Comparison of ENCODE assay signal across 10 mouse cellular contexts in genomic region chr8:92856273-92856986, GRCm38 (mm10). TPM values are rescaled to one million over a fixed set of nuclear protein-coding genes. Genes with fewer than 3 reads are reported as not detected.
DNase-seq lines count a peak whose midpoint lies in the region; ATAC-seq and TF ChIP-seq lines count a peak whose summit lies in the region.
"Had no signal": no experiment of that assay in that cellular context is flagged by ENCODE, and none has a peak within 500 bp of the region (broad histone marks: within the 10 kb centered on the region; RNA-seq: fewer than 3 reads in every experiment).

No protein-coding gene starts in this region.

- no peak for DNase-seq in gastrocnemius, adult 2 months
- DNase-seq in gastrocnemius, postnatal 4 days (ENCODE audit: low spot score in 2 of 2): no peak
- no peak for DNase-seq in lung, postnatal 0 days (ENCODE audit: low spot score)
- no peak for DNase-seq in lung, postnatal 10 days
- DNase-seq in limb, embryonic 10.5 days (ENCODE audit: low spot score): no peak
- DNase-seq in left cerebral cortex, adult 18-20 months (ENCODE audit: low spot score in 2 of 2): no peak
- DNase-seq: kidney, adult 18-20 months had no signal

- peak overlapping the region; percentile 76 for H3K4me3 ChIP-seq in gastrocnemius, adult 2 months
- H3K4me3 ChIP-seq in lung, postnatal 0 days (ENCODE audit: low read depth, low read length): 0 out of 2 replicates have a peak overlapping the region, but pooled peaks have one; percentile 40
- H3K4me3 ChIP-seq in limb, embryonic 10.5 days: peak overlapping the region; percentile 86
- peak overlapping the region; percentile 65 for H3K4me3 ChIP-seq in neural tube, embryonic 15.5 days (replicated peaks)

- WGBS in lung, postnatal 0 days: 66% methylated on average over 7 of the region's 7 CpGs
- WGBS in limb, embryonic 10.5 days: 92% methylated on average over 7 of the region's 7 CpGs
- WGBS in neural tube, embryonic 15.5 days: 86% methylated on average over 7 of the region's 7 CpGs

- H3K9me3 ChIP-seq in lung, postnatal 0 days (ENCODE audit: low read length): no peaks in the 10 kb centered on the region
- H3K9me3 ChIP-seq in limb, embryonic 10.5 days (replicated peaks): no peaks in the 10 kb centered on the region
- no peaks in the 10 kb centered on the region for H3K9me3 ChIP-seq in neural tube, embryonic 15.5 days (replicated peaks)

- H3K36me3 ChIP-seq in lung, postnatal 0 days (ENCODE audit: insufficient read depth, low read length): no peaks in the 10 kb centered on the region
- peaks cover 32% of the 10 kb centered on the region for H3K36me3 ChIP-seq in limb, embryonic 10.5 days
- H3K36me3 ChIP-seq in neural tube, embryonic 15.5 days: no peaks in the 10 kb centered on the region

- TF ChIP-seq EP300 in lung, postnatal 0 days (IDR thresholded peaks at IDR 0.05): no peak

- H3K27ac ChIP-seq in gastrocnemius, adult 2 months: no peak overlapping the region
- no peak overlapping the region for H3K27ac ChIP-seq in lung, postnatal 0 days (ENCODE audit: low read length)
- H3K27ac ChIP-seq in limb, embryonic 10.5 days: peak overlapping the region; percentile 88
- no peak overlapping the region for H3K27ac ChIP-seq in neural tube, embryonic 15.5 days (replicated peaks)

- intact Hi-C loops in gastrocnemius, adult 2 months (cut with DNase I): no loop called here

- no peak for ATAC-seq in lung, postnatal 0 days
- no peak for ATAC-seq in neural tube, embryonic 15.5 days (ENCODE audit: low FRiP score)
- ATAC-seq in cerebellum, adult (ENCODE audit: insufficient number of reproducible peaks, low FRiP score, low TSS enrichment): no peak
- ATAC-seq: activated CD4-positive, CD25-positive, alpha-beta regulatory T cell, adult 4 months had no signal

- no peak for TF ChIP-seq CTCF in gastrocnemius, adult 2 months (IDR thresholded peaks at IDR 0.05)
- TF ChIP-seq CTCF in lung, postnatal 0 days (IDR thresholded peaks at IDR 0.05): no peak

- no peak overlapping the region for H3K9ac ChIP-seq in lung, postnatal 0 days (replicated peaks; ENCODE audit: low read depth)
- H3K9ac ChIP-seq in neural tube, embryonic 15.5 days (replicated peaks): no peak overlapping the region

- H3K4me1 ChIP-seq in lung, postnatal 0 days (ENCODE audit: insufficient read depth, low read depth, low read length): peaks cover 3% of the 10 kb centered on the region; the same call in 1 of the 2 replicates
- H3K4me1 ChIP-seq in limb, embryonic 10.5 days: peaks cover 27% of the 10 kb centered on the region
- H3K4me1 ChIP-seq in neural tube, embryonic 15.5 days: peaks cover 36% of the 10 kb centered on the region

- H3K4me2 ChIP-seq in lung, postnatal 0 days (replicated peaks; ENCODE audit: low read depth, low read length): 0 out of 2 replicates have a peak overlapping the region, but pooled peaks have one; percentile 60
- peak overlapping the region; percentile 80 for H3K4me2 ChIP-seq in neural tube, embryonic 15.5 days

- H3K27me3 ChIP-seq in lung, postnatal 0 days (replicated peaks; ENCODE audit: insufficient read depth, low read length): no peaks in the 10 kb centered on the region
- H3K27me3 ChIP-seq in limb, embryonic 10.5 days (ENCODE audit: low read depth, poor library complexity, severe bottlenecking): peaks cover 6% of the 10 kb centered on the region; the same call in 1 of the 2 replicates
- peaks cover 13% of the 10 kb centered on the region; the same call in 1 of the 2 replicates for H3K27me3 ChIP-seq in neural tube, embryonic 15.5 days (replicated peaks)

RNA-seq across cellular contexts. Expression of gene Lpcat2, which starts 1.3 kb away (rescaled TPM):
- total RNA-seq in gastrocnemius, adult 2 months (2021): under 1 TPM; 0.15 to 0.22 TPM
- 1 to 10 TPM; 2.2 to 2.5 TPM for total RNA-seq in gastrocnemius, postnatal 4 days (2021)
- polyA plus RNA-seq in lung, postnatal 0 days (2015; fragmentation: Nextera tagmentation; extraction: Ambion mirVana): 7.6 and 9.4 TPM in 2 replicates
- 6.0 and 7.8 TPM in 2 replicates for polyA plus RNA-seq in limb, embryonic 10.5 days (2016; fragmentation: Nextera tagmentation; extraction: Ambion mirVana)
- 12.9 and 13.1 TPM in 2 replicates for polyA plus RNA-seq in neural tube, embryonic 15.5 days (2015; fragmentation: Nextera tagmentation; extraction: Ambion mirVana)
- 10 to 100 TPM in 1 of 2 experiments, 1 to 10 TPM in 1; 7.2 to 11.3 TPM for total RNA-seq in left cerebral cortex, adult 18-20 months (2021)

RNA-seq across cellular contexts. Expression of gene Mmp2, which starts 29.3 kb away (rescaled TPM):
- total RNA-seq in gastrocnemius, adult 2 months (2021): 10 to 100 TPM; 35.5 to 75.4 TPM
- total RNA-seq in gastrocnemius, postnatal 4 days (2021): 100 to 1,000 TPM; 234 to 294 TPM
- 161 and 195 TPM in 2 replicates for polyA plus RNA-seq in lung, postnatal 0 days (2015; fragmentation: Nextera tagmentation; extraction: Ambion mirVana)
- polyA plus RNA-seq in limb, embryonic 10.5 days (2016; fragmentation: Nextera tagmentation; extraction: Ambion mirVana): 220 and 238 TPM in 2 replicates
- 34.0 and 48.7 TPM in 2 replicates for polyA plus RNA-seq in neural tube, embryonic 15.5 days (2015; fragmentation: Nextera tagmentation; extraction: Ambion mirVana)
- 1 to 10 TPM; 2.8 to 3.8 TPM for total RNA-seq in left cerebral cortex, adult 18-20 months (2021)

RNA-seq across cellular contexts. Expression of gene Capns2, which starts 44.8 kb away (rescaled TPM):
- not detected for total RNA-seq in gastrocnemius, adult 2 months (2021)
- under 1 TPM; 0.36 to 0.37 TPM for total RNA-seq in gastrocnemius, postnatal 4 days (2021)
- 0.13 TPM in 1 of 2 replicates, not detected in the other for polyA plus RNA-seq in lung, postnatal 0 days (2015; fragmentation: Nextera tagmentation; extraction: Ambion mirVana)
- polyA plus RNA-seq in limb, embryonic 10.5 days (2016; fragmentation: Nextera tagmentation; extraction: Ambion mirVana): 0.43 and 0.49 TPM in 2 replicates
- polyA plus RNA-seq in neural tube, embryonic 15.5 days (2015; fragmentation: Nextera tagmentation; extraction: Ambion mirVana): 0.46 and 0.60 TPM in 2 replicates
- 1 to 10 TPM in 1 of 2 experiments, not detected in 1; 1.4 TPM for total RNA-seq in left cerebral cortex, adult 18-20 months (2021)
- polyA plus RNA-seq: activated CD4-positive, CD25-positive, alpha-beta regulatory T cell, adult 4 months had no signal

Comparison
In these comparisons a context has a peak if more than half of its experiments do, and no peak if none do; other contexts are left out.
1. RNA of gene Mmp2, which starts 29.3 kb away (total RNA-seq): 234 to 294 TPM in gastrocnemius, postnatal 4 days and 35.5 to 75.4 TPM in gastrocnemius, adult 2 months; 2.8 to 3.8 TPM in left cerebral cortex, adult 18-20 months; every median in the first group is over 4 times any median in the second.
2. Peak in every context shown above with its lines, with median percentiles within 50 percentile points of each other: H3K4me3 ChIP-seq.